Mouse (Mus musculus): Measurements from ENCODE around the gene Gm2916.
"Not testable (repeated sequence)": the region's sequence is repeated elsewhere in the genome, so short reads cannot be mapped to it uniquely, and the experiment has no call there.

The Gm2916 gene

DNA sequence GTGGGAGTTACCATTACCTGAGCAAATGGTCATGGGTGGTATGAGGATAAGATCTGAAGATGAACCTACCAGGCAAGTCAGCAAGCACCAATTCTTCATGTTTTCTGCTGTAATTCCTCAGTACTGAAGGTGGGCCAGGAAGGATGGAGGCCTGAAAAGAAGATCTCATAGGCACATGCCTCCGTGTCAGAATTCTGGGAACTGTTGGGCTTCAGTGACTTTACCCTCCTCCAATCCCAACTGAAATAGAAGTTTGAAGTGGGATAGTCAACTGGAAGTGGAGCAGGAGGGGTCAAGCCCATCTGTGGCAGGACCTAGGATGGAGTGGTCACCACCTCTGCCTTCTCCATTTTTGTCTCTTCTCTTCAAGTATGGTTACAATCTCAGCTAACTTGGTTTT is at the start of gene Gm2916:
Gene Gm2916 (plus strand): TSS at position 301 of the 400 bp plus-strand sequence.
- DNase-seq (ENCODE audit: low spot score): not testable (repeated sequence)

DNA sequence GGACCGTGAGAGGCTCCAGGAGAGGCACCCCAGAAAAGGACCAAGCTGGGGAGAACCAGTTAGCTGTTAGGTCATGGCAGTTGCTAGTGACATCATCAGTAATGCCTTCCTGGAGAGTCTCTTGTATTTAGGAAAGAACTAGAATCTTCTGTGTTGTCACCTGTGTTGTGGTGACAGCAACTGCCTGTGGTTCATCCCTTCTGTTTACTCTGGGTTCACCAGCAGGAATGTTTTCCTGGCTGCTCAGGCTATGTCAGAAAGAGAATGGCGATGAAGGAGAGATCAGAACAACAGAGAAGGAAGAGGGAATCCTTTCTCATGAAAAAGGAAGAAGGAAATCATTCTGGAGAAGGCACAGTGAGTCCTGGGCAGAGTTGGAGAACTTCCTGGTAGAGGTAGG is 38.0 kb upstream of the Gm2916 start, which contains the start of gene Gm3033:
Gene Gm3033 (plus strand): TSS at position 301 of the 400 bp plus-strand sequence.
- not testable (repeated sequence) for DNase-seq (ENCODE audit: low spot score)

DNA sequence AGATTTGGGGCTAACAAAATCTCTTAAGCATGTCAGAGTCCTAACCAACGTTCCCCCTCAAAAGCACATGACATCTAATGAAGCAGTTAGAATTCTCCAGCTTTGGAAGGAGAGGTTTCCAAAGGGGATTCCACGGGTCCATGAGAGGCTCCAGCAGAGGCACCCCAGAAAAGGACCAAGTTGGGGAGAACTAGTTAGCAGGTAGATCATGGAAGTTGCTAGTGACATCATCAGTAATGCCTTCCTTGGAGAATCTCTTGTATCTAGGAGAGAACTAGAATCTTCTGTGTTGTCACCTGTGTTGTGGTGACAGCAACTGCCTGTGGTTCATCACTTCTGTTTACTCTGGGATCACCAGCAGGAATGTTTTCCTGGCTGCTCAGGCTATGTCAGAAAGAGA is 47.5 kb downstream of the Gm2916 start, which contains the start of gene Gm3029:
Gene Gm3029 (plus strand): TSS at position 301 of the 400 bp plus-strand sequence.
- not testable (repeated sequence) for DNase-seq (ENCODE audit: low spot score)

DNA sequence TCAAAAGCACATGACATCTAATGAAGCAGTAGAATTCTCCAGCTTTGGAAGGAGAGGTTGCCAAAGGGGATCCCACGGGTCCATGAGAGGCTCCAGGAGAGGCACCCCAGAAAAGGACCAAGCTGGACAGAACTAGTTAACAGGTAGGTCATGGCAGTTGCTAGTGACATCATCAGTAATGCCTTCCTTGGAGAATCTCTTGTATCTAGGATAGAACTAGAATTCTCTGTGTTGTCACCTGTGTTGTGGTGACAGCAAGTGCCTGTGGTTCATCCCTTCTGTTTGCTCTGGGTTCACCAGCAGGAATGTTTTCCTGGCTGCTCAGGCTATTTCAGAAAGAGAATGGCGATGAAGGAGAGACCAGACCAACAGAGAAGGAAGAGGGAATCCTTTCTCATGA is 79.3 kb downstream of the Gm2916 start, which contains the start of gene Gm3095:
Gene Gm3095 (plus strand): TSS at position 301 of the 400 bp plus-strand sequence.
- not testable (repeated sequence) for DNase-seq (ENCODE audit: low spot score)

All from embryo, embryonic 10.5 days (tissue).